Mouse (Mus musculus): ENCODE results near the gene Fam98b. TPM values are rescaled to one million over a fixed set of nuclear protein-coding genes. Genes with fewer than 3 reads are reported as not detected.

The Fam98b gene
- polyA plus RNA-seq (2012; ENCODE audit: insufficient read depth, insufficient read length, missing spikeins) = 30.1 and 31.2 TPM in 2 replicates

GRCm38 (mm10) chr2:117249255-117250000 lies at the start of gene Fam98b:
Gene Fam98b (plus strand): TSS chr2:117249739.
- H3K4me3 ChIP-seq (ENCODE audit: insufficient read depth, low read length) = peak within 1 kb of the TSS; percentile 94
- peak within 1 kb of the TSS; percentile 59 for H3K27ac ChIP-seq (ENCODE audit: insufficient read depth, low read depth, low read length)
- no peak for TF ChIP-seq POLR2A (IDR thresholded peaks at IDR 0.05; ENCODE audit: borderline replicate concordance, low read depth, low read length)
- TF ChIP-seq CTCF (IDR thresholded peaks at IDR 0.05; ENCODE audit: low read depth, low read length) = peak; percentile 34; the same call in 1 of the 2 replicates
- H3K4me1 ChIP-seq (ENCODE audit: control insufficient read depth, insufficient read depth, low read length) = peaks cover 2% of the 10 kb centered on the region; the same call in 1 of the 2 replicates

- no peak overlapping the region for H3K4me3 ChIP-seq (ENCODE audit: insufficient read depth, low read length)
- peaks cover 5% of the 10 kb centered on the region for H3K4me1 ChIP-seq (ENCODE audit: control insufficient read depth, insufficient read depth, low read length)
- H3K27ac ChIP-seq (ENCODE audit: insufficient read depth, low read depth, low read length) = no peak overlapping the region
- TF ChIP-seq POLR2A (IDR thresholded peaks at IDR 0.05; ENCODE audit: borderline replicate concordance, low read depth, low read length) = no peak
- TF ChIP-seq CTCF (IDR thresholded peaks at IDR 0.05; ENCODE audit: low read depth, low read length) = no peak
These were observed 48.6 kb upstream of the Fam98b start for GRCm38 (mm10) chr2:117200869-117201338.

GRCm38 (mm10) chr2:117203350-117203749 lies 46.2 kb upstream of the Fam98b start:
- Histone ChIP-seq H3K4me3 (ENCODE audit: insufficient read depth, low read length) (no peak overlapping the region), H3K27ac (ENCODE audit: insufficient read depth, low read depth, low read length) (no peak overlapping the region), H3K4me1 (ENCODE audit: control insufficient read depth, insufficient read depth, low read length) (no peaks in the 10 kb centered on the region)
- TF ChIP-seq CTCF (IDR thresholded peaks at IDR 0.05; ENCODE audit: low read depth, low read length) = no peak
- TF ChIP-seq POLR2A (IDR thresholded peaks at IDR 0.05; ENCODE audit: borderline replicate concordance, low read depth, low read length) = no peak

GRCm38 (mm10) chr2:117204534-117204933 lies 45.0 kb upstream of the Fam98b start:
- Histone ChIP-seq H3K27ac (ENCODE audit: insufficient read depth, low read depth, low read length) (no peak overlapping the region), H3K4me3 (ENCODE audit: insufficient read depth, low read length) (no peak overlapping the region), H3K4me1 (ENCODE audit: control insufficient read depth, insufficient read depth, low read length) (no peaks in the 10 kb centered on the region)
- TF ChIP-seq CTCF (IDR thresholded peaks at IDR 0.05; ENCODE audit: low read depth, low read length) (no peak), POLR2A (IDR thresholded peaks at IDR 0.05; ENCODE audit: borderline replicate concordance, low read depth, low read length) (no peak)

- TF ChIP-seq POLR2A (IDR thresholded peaks at IDR 0.05; ENCODE audit: borderline replicate concordance, low read depth, low read length) (no peak), CTCF (IDR thresholded peaks at IDR 0.05; ENCODE audit: low read depth, low read length) (no peak)
- no peak overlapping the region for H3K4me3 ChIP-seq (ENCODE audit: insufficient read depth, low read length)
- H3K27ac ChIP-seq (ENCODE audit: insufficient read depth, low read depth, low read length) = no peak overlapping the region
- no peaks in the 10 kb centered on the region for H3K4me1 ChIP-seq (ENCODE audit: control insufficient read depth, insufficient read depth, low read length)
These were observed 44.5 kb upstream of the Fam98b start for GRCm38 (mm10) chr2:117205066-117205465.

GRCm38 (mm10) chr2:117210416-117211085 lies 39.0 kb upstream of the Fam98b start:
- Histone ChIP-seq H3K4me3 (ENCODE audit: insufficient read depth, low read length) (no peak overlapping the region), H3K4me1 (ENCODE audit: control insufficient read depth, insufficient read depth, low read length) (no peaks in the 10 kb centered on the region)

GRCm38 (mm10) chr2:117216152-117216551 lies 33.4 kb upstream of the Fam98b start:
- H3K4me3 ChIP-seq (ENCODE audit: insufficient read depth, low read length) = no peak overlapping the region
- TF ChIP-seq POLR2A (IDR thresholded peaks at IDR 0.05; ENCODE audit: borderline replicate concordance, low read depth, low read length) (no peak), CTCF (IDR thresholded peaks at IDR 0.05; ENCODE audit: low read depth, low read length) (no peak)
- H3K4me1 ChIP-seq (ENCODE audit: control insufficient read depth, insufficient read depth, low read length) = peaks cover 2% of the 10 kb centered on the region
- H3K27ac ChIP-seq (ENCODE audit: insufficient read depth, low read depth, low read length) = no peak overlapping the region

More at GRCm38 (mm10) chr2:117210416-117211085, 39.0 kb upstream of the Fam98b start:
- TF ChIP-seq CTCF (IDR thresholded peaks at IDR 0.05; ENCODE audit: low read depth, low read length) = no peak
- TF ChIP-seq POLR2A (IDR thresholded peaks at IDR 0.05; ENCODE audit: borderline replicate concordance, low read depth, low read length) = no peak
- no peak overlapping the region for H3K27ac ChIP-seq (ENCODE audit: insufficient read depth, low read depth, low read length)

GRCm38 (mm10) chr2:117217695-117218216 lies 31.8 kb upstream of the Fam98b start:
- no peak overlapping the region for H3K4me3 ChIP-seq (ENCODE audit: insufficient read depth, low read length)
- H3K27ac ChIP-seq (ENCODE audit: insufficient read depth, low read depth, low read length) = no peak overlapping the region
- peaks cover 2% of the 10 kb centered on the region for H3K4me1 ChIP-seq (ENCODE audit: control insufficient read depth, insufficient read depth, low read length)
- no peak for TF ChIP-seq POLR2A (IDR thresholded peaks at IDR 0.05; ENCODE audit: borderline replicate concordance, low read depth, low read length)
- no peak for TF ChIP-seq CTCF (IDR thresholded peaks at IDR 0.05; ENCODE audit: low read depth, low read length)

GRCm38 (mm10) chr2:117219536-117219935 lies 30.0 kb upstream of the Fam98b start:
- Histone ChIP-seq H3K27ac (ENCODE audit: insufficient read depth, low read depth, low read length) (no peak overlapping the region), H3K4me3 (ENCODE audit: insufficient read depth, low read length) (no peak overlapping the region), H3K4me1 (ENCODE audit: control insufficient read depth, insufficient read depth, low read length) (peaks cover 2% of the 10 kb centered on the region)
- TF ChIP-seq CTCF (IDR thresholded peaks at IDR 0.05; ENCODE audit: low read depth, low read length) = no peak
- no peak for TF ChIP-seq POLR2A (IDR thresholded peaks at IDR 0.05; ENCODE audit: borderline replicate concordance, low read depth, low read length)
